Mouse (Mus musculus): ENCODE data around the gene Allc.

Gene Allc

DNA sequence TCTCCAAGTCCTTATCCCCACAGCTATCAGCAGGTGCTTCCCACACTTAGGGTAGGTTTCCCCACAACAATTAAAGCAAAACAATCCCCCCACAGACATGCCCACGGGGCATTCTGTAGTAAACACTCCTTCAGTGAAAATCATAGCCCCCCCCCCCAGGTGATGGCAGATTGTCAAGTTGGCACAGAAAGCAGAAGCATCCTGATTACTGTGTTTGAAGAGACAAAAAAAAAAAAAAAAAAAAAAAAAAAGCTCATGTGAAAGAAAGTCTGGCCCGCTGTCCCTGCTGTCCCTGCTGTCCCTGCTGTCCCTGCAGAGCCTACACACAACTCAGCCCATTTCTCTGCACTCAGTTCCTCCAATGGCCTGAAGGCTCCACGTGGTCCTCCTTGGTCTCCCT lies 1.7 kb upstream of the Allc start:
- DNase-seq (ENCODE audit: low read depth, low spot score): no peak

DNA sequence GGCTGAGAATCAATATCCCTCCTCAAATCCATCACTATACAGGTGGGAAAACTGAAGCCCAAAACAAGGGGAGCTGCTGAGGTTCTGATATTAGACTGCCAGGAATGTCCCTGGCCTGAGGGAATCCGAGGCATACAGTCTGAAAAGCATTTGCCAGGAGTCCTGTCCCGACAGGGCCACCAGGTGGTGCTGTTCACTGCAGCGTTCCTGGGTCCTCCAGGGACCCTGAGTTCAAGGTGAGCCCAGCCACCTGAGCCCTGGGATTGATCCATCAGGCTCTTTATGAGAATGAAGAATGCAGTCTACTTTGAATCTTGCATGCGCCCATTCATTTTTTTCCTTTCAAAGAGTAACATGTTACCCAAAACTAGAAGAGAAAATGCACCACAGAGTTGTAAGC lies 3.2 kb downstream of the Allc start:
- DNase-seq (ENCODE audit: low read depth, low spot score): peak; percentile 41

DNA sequence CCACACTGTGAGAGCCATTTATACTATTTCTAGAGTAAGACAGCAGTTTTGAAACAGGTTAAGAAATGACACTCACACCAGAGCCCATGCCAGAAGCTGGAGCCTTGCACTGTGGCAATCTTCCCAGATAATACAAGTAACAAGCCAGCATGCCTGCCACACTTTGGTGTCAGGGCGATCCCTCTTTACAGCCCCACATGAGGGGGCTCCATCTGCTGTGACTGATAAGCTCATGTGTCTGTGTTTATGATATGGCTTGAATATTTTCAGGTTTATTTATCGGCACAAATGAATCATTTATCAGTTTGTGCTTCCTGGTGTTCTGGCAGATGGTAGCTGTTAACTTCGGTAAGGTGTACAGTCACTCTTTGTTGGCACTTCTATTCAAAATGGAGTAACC lies 4.2 kb downstream of the Allc start:
- DNase-seq (ENCODE audit: low read depth, low spot score): no peak

DNA sequence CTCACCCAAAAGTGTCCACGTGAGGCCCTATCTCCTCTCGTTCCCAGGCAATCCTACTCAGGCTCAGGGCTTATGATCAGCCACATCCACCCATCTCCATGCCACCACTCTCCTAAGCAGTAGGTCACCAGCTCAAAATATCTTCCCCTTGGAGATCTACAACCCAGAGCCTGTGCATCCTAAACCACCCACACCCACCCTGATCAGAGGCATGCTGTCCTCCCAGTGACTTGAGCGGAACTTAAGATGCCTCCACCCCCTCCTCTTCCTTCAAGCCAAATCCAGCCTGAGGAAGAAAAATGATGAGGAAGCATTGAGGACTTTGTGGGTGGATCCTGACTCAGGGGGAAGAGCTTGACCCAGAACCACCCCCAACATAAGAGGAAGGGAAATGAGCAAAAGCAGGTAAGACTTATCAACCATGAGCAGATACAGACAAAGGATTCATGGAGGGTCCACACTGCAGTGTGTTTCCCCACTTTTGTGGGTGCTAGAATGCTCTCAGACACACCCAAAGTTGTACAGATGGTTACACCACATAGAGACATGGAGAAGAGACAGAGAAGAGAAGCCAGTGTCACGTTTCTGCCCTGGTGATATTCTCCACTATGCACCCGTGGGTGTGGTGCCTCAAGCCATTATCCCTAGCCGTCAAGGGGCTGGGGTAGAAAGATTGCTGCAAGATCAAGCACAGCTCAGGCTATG lies 6.8 kb downstream of the Allc start:
- no peak for DNase-seq (ENCODE audit: low read depth, low spot score)

DNA sequence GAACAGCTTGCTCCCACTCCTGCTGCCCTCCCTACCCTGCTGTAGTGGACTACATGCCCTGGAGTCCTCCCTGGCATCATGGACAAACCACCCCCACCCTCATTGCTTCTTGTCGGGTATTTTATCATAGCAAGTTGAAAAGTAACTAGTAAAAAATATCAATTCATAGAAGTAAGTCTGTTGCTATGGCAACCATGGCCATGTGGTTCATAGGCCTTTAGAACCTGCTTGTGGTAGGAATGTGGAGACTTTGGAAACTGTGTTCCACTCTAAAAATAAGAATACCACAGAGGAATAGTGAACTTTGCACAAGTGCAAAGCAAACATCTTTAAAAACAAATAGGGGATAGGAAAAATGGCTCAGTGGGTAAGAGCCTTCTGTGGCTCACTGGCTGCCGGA lies 10.1 kb downstream of the Allc start:
- no peak for DNase-seq (ENCODE audit: low read depth, low spot score)

DNA sequence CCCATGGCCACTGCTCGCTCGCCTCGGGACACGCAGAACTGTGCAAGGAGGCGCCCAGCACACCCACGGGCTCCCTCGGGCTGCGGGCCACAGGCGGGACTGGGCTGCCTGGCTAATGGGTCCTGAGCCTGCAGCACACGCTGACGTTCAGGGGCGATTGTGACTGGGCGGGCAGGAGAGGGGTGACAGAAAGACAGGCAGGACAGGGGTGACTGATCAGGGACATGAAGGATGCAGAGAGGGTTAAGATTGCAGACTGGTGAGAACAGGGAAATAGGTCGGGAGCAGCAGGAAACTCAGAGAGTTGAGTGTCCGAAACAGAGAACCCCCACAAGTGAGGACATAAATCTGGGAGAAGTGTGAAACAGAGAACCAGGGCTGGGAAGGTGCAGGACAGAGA lies 30.0 kb downstream of the Allc start, which contains the start of gene Dcdc2c:
Gene Dcdc2c (minus strand): TSS at position 101 of the 400 bp plus-strand sequence.
- DNase-seq (ENCODE audit: low read depth, low spot score): no peak

DNA sequence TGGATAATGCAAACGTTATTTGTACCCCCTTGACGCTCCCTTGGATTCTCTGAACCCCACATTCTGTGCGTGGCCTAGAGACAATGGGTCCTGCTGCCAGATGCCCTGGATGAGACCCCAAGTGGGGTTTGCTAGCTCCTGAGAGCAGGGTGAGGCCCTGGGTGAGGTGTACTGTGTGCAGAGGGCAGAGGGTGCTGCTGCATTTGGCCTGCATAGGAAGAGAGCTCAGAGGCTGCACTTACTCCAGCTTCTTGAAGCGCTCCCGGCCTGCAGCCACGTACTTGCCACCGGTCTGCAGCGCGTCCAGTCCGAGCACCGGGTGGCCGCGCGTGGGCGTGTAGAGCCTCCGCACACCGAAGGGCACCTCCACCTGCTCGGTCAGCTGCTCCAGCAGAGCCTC lies 30.5 kb downstream of the Allc start:
- DNase-seq (ENCODE audit: low read depth, low spot score): no peak

DNA sequence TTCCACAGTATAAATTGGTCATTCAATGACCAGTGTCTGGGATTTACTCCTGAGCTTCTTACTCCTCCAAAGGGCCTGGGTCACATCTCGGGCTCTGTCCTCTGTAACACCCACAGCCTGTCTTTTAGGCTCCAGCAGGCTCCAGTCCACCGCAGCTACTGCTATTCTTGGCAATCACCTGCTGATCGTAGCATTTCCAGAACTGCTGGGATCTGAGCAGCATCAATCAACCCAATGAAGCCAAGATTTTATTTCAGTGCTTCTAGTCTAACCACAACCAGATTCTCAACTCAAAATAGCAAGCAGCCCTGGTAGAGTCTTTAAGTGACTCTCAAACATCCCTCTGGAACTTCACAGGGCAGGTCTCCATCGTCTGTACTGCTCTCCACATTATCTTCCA lies 33.4 kb downstream of the Allc start:
- DNase-seq (ENCODE audit: low read depth, low spot score): no peak

DNA sequence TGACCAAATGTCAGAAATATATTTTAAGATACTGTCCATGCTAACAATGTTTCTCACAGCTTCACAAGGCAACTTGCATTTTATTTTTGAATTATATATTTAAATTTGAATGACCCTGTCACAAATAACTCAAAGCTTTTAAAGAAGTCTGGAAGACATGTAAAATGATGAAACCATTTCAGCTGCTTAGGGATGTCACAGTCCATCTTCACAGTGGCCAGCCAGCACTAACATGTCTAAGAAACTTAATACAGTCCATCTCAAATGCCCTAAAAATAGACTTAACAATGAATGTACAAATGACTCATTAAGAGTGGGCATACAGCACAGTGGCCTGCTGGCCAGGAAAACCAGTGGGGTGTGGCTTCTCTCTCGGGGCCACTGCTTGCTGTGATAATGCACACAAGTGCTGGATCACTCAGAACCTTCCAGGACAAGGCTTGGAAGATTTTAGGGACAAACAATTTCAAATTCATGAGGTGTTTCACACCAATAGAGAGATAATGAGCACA lies 68.0 kb downstream of the Allc start:
- no peak for DNase-seq (ENCODE audit: low read depth, low spot score)

DNA sequence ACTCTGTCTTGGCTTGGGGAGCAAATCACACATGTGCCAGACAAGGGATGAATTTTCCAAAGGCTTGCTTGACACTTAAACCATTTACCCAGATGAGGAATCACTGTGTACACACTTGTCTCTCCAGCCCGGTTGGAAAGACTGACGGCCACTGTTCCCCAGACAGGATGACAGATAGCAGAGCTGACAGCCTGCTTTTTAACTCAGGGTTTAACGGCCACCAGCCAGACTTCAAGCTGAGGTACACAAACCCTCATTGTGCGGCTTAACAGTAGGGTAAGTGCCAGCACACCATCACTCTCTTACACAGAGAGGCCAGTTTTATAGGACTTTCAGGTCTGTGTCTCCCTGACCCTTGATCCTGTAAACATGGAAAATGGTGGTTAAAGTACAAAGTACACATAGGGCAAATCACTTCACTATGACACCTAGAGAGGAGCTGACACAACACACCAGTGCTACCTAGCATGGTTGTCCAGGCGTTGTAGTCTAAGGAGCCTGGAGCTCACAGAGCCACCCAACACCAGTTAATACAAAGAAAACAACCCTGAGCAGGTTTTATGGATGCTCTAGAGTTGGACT lies 72.5 kb downstream of the Allc start:
- no peak for DNase-seq (ENCODE audit: low read depth, low spot score)
